In genomic region chr5:115326875-115327609, GRCm38 (mm10) we compare ENCODE assay signal across 8 mouse cellular contexts. TPM values are rescaled to one million over a fixed set of nuclear protein-coding genes. Genes with fewer than 3 reads are reported as not detected.
DNase-seq lines count a peak whose midpoint lies in the region; ATAC-seq lines count a peak whose summit lies in the region.

Gene Srsf9 (plus strand): TSS chr5:115327177.

- DNase-seq in R1 (ENCODE audit: low read depth, low spot score) = peak; percentile 93
- DNase-seq in cerebellum, postnatal 25 days = peak; percentile 98 to 99
- peak; percentile 96 for DNase-seq in frontal cortex, postnatal 36 days (ENCODE audit: low spot score in 2 of 2)
- DNase-seq in left cerebral cortex, adult 18-20 months (ENCODE audit: low spot score in 2 of 2) = peak; percentile 92 to 95
- peak; percentile 95 for DNase-seq in right cerebral cortex, adult 18-20 months
- peak; percentile 81 for DNase-seq in urinary bladder, postnatal 10 days (ENCODE audit: low spot score)

- H3K4me1 ChIP-seq in hindbrain, embryonic 15.5 days (replicated peaks) = peaks cover 28% of the 10 kb centered on the region

- ATAC-seq in hindbrain, embryonic 15.5 days (ENCODE audit: low FRiP score, low read depth) = peak; percentile 92

- no peaks in the 10 kb centered on the region for H3K27me3 ChIP-seq in hindbrain, embryonic 15.5 days

- WGBS in hindbrain, embryonic 15.5 days = under 1% methylated on average over 80 of the region's 97 CpGs
- WGBS in macrophage (ENCODE audit: missing documents) = under 1% methylated on average over 66 of the region's 97 CpGs

- H3K4me2 ChIP-seq in hindbrain, embryonic 15.5 days = peak within 1 kb of the TSS; percentile 80

- H3K27ac ChIP-seq in hindbrain, embryonic 15.5 days (replicated peaks) = peak within 1 kb of the TSS; percentile 90
- peak within 1 kb of the TSS; percentile 57 for H3K27ac ChIP-seq in macrophage

- peaks cover 56% of the 10 kb centered on the region for H3K79me2 ChIP-seq in macrophage (ENCODE audit: inconsistent target)

- peak within 1 kb of the TSS; percentile 85 for H3K4me3 ChIP-seq in hindbrain, embryonic 15.5 days
- H3K4me3 ChIP-seq in macrophage (ENCODE audit: inconsistent target) = peak within 1 kb of the TSS; percentile 80

- H3K9me3 ChIP-seq in hindbrain, embryonic 15.5 days = no peaks in the 10 kb centered on the region

- H3K36me3 ChIP-seq in hindbrain, embryonic 15.5 days = peaks cover 11% of the 10 kb centered on the region
- peaks cover 14% of the 10 kb centered on the region for H3K36me3 ChIP-seq in macrophage (ENCODE audit: inconsistent target)

- H3K9ac ChIP-seq in hindbrain, embryonic 15.5 days = peak within 1 kb of the TSS; percentile 64

RNA-seq across cellular contexts. Expression of gene Srsf9, which starts in this region (rescaled TPM):
- polyA plus RNA-seq in hindbrain, embryonic 15.5 days (2015; fragmentation: Nextera tagmentation; extraction: Ambion mirVana) = 142 and 146 TPM in 2 replicates
- total RNA-seq in left cerebral cortex, adult 18-20 months (2021) = 10 to 100 TPM; 62.9 to 72.1 TPM
- 10 to 100 TPM in 25 of 26 experiments, 1 to 10 TPM in 1; 9.4 to 77.6 (median 32.7) TPM for total RNA-seq in macrophage (2018; cell fraction: chromatin; rRNA removed)
- total RNA-seq in macrophage (2018; cell fraction: cytosol; rRNA removed) = 100 to 1,000 TPM in 1 of 26 experiments, 10 to 100 TPM in 25; 50.7 to 100 (median 79.4) TPM
- 10 to 100 TPM; 24.0 to 91.0 (median 47.1) TPM for total RNA-seq in macrophage (2018; cell fraction: nucleus; rRNA removed)
- polyA plus RNA-seq in macrophage (2018) = 61.4 to 98.7 TPM (median 76.4 TPM) in 3 replicates

Comparison
In these comparisons a context has a peak if more than half of its experiments do, and no peak if none do; other contexts are left out.
1. Peak in every context shown above with its lines: DNase-seq, ATAC-seq, H3K4me3 ChIP-seq and H3K27ac ChIP-seq.